Mouse (Mus musculus): ENCODE measurements around the gene Adgrl1. TPM values are rescaled to one million over a fixed set of nuclear protein-coding genes. Genes with fewer than 3 reads are reported as not detected.
"Not testable (repeated sequence)": the region's sequence is repeated elsewhere in the genome, so short reads cannot be mapped to it uniquely, and the experiment has no call there.

The Adgrl1 gene
- polyA plus RNA-seq, 1 experiment from 2014 or later, result 72.0 TPM

- DNase-seq (ENCODE audit: low spot score) (no peak), ATAC-seq (ENCODE audit: low FRiP score) (no peak)
- WGBS, result 87% methylated on average over 4 of the region's 4 CpGs
- no peak overlapping the region for H3K9ac ChIP-seq
- H3K36me3 ChIP-seq (replicated peaks; ENCODE audit: control insufficient read depth, insufficient read depth), result peaks cover 13% of the 10 kb centered on the region
- no peak overlapping the region for H3K27ac ChIP-seq
- H3K4me1 ChIP-seq (replicated peaks; ENCODE audit: control insufficient read depth, insufficient read depth, low read length), result peaks cover 32% of the 10 kb centered on the region
- no peaks in the 10 kb centered on the region for H3K9me3 ChIP-seq (ENCODE audit: control insufficient read depth, low read length)
- no peak overlapping the region for H3K4me2 ChIP-seq (replicated peaks)
- no peaks in the 10 kb centered on the region for H3K27me3 ChIP-seq (ENCODE audit: control insufficient read depth, insufficient read depth, low read length)
- no peak overlapping the region for H3K4me3 ChIP-seq (replicated peaks; ENCODE audit: low read length)
Measured at GRCm38 (mm10) chr8:83976101-83976630, 76.3 kb downstream of the Adgrl1 start.

DNA sequence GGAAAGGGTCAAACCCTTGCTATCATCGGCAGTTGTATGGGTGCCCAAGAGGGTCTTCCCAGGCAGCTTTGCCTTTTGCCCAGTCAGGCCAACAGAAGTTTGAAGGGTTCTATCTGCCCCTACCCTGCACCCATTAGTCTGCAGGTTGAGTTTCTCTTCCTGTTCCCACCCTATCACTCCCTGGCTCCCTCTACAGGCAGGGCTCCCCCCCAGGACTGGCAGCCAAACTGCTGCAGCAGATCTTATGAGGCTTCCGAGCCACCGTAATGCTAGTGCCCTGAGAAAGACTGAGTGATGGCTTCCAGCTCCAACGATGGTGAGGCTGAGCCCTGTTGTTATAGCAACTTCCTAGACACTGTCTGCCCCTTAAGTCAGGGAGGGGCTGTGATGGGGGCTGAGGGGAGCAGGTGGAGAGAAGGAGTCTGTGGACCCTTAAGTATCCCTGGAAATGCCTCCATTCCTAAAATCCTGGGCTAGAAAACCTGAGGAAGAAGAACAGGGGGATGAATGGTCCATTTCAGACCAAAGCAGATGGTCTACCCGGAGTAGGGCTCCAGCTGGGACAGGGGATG lies 77.0 kb downstream of the Adgrl1 start:
- Histone ChIP-seq H3K9ac (no peak overlapping the region), H3K27me3 (ENCODE audit: control insufficient read depth, insufficient read depth, low read length) (no peaks in the 10 kb centered on the region), H3K4me1 (replicated peaks; ENCODE audit: control insufficient read depth, insufficient read depth, low read length) (peaks cover 29% of the 10 kb centered on the region), H3K4me2 (replicated peaks) (no peak overlapping the region), H3K9me3 (ENCODE audit: control insufficient read depth, low read length) (no peaks in the 10 kb centered on the region), H3K4me3 (replicated peaks; ENCODE audit: low read length) (no peak overlapping the region), H3K36me3 (replicated peaks; ENCODE audit: control insufficient read depth, insufficient read depth) (peaks cover 20% of the 10 kb centered on the region), H3K27ac (no peak overlapping the region)
- WGBS, result 85% methylated on average over 5 of the region's 5 CpGs
- ATAC-seq (ENCODE audit: low FRiP score) (no peak), DNase-seq (ENCODE audit: low spot score) (no peak)

DNA sequence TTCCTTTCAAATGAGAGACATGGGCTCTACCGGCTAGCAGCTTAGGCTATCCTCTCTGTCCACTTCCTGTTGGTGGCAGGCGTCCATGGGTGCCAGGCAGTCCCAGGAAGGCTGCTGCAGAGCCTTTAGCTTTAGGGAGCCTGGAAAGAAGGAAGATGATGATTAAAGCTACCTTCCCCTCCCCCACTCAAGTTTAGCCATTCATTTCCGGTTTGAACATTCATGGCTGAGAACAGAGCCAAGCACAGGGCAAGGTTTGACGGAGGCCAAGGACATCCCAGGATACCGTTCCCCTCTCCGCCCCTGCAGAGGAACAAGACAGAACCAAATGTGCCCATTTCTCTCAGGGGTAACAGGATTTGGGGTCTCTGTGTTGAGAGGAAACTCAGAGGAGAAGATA lies 77.7 kb downstream of the Adgrl1 start:
- no peak overlapping the region for H3K27ac ChIP-seq
- peaks cover 28% of the 10 kb centered on the region for H3K36me3 ChIP-seq (replicated peaks; ENCODE audit: control insufficient read depth, insufficient read depth)
- 66% methylated on average over 6 of the region's 6 CpGs for WGBS
- DNase-seq (ENCODE audit: low spot score) (no peak), ATAC-seq (ENCODE audit: low FRiP score) (no peak)
- H3K4me1 ChIP-seq (replicated peaks; ENCODE audit: control insufficient read depth, insufficient read depth, low read length), result peaks cover 27% of the 10 kb centered on the region
- H3K27me3 ChIP-seq (ENCODE audit: control insufficient read depth, insufficient read depth, low read length), result no peaks in the 10 kb centered on the region
- no peaks in the 10 kb centered on the region for H3K9me3 ChIP-seq (ENCODE audit: control insufficient read depth, low read length)
- H3K9ac ChIP-seq, result no peak overlapping the region
- H3K4me2 ChIP-seq (replicated peaks), result no peak overlapping the region
- no peak overlapping the region for H3K4me3 ChIP-seq (replicated peaks; ENCODE audit: low read length)

GRCm38 (mm10) chr8:83978200-83978599 lies 78.3 kb downstream of the Adgrl1 start:
- H3K9me3 ChIP-seq (ENCODE audit: control insufficient read depth, low read length), result no peaks in the 10 kb centered on the region
- H3K4me1 ChIP-seq (replicated peaks; ENCODE audit: control insufficient read depth, insufficient read depth, low read length), result peaks cover 27% of the 10 kb centered on the region
- no peak for ATAC-seq (ENCODE audit: low FRiP score)
- H3K27ac ChIP-seq, result no peak overlapping the region
- H3K4me2 ChIP-seq (replicated peaks), result no peak overlapping the region
- no peak for DNase-seq (ENCODE audit: low spot score)
- 73% methylated on average over 9 of the region's 9 CpGs for WGBS
- H3K27me3 ChIP-seq (ENCODE audit: control insufficient read depth, insufficient read depth, low read length), result no peaks in the 10 kb centered on the region
- H3K9ac ChIP-seq, result no peak overlapping the region
- no peak overlapping the region for H3K4me3 ChIP-seq (replicated peaks; ENCODE audit: low read length)
- peaks cover 33% of the 10 kb centered on the region for H3K36me3 ChIP-seq (replicated peaks; ENCODE audit: control insufficient read depth, insufficient read depth)

GRCm38 (mm10) chr8:83980250-83980649 lies 80.3 kb downstream of the Adgrl1 start:
- Histone ChIP-seq H3K9me3 (ENCODE audit: control insufficient read depth, low read length) (no peaks in the 10 kb centered on the region), H3K27me3 (ENCODE audit: control insufficient read depth, insufficient read depth, low read length) (no peaks in the 10 kb centered on the region), H3K9ac (no peak overlapping the region), H3K27ac (no peak overlapping the region), H3K4me2 (replicated peaks) (no peak overlapping the region), H3K4me1 (replicated peaks; ENCODE audit: control insufficient read depth, insufficient read depth, low read length) (peaks cover 15% of the 10 kb centered on the region; the same call in 1 of the 2 replicates), H3K4me3 (replicated peaks; ENCODE audit: low read length) (no peak overlapping the region), H3K36me3 (replicated peaks; ENCODE audit: control insufficient read depth, insufficient read depth) (peaks cover 52% of the 10 kb centered on the region)
- DNase-seq (ENCODE audit: low spot score) (no peak), ATAC-seq (ENCODE audit: low FRiP score) (no peak)
- WGBS, result 67% methylated on average over 1 of the region's 1 CpGs

DNA sequence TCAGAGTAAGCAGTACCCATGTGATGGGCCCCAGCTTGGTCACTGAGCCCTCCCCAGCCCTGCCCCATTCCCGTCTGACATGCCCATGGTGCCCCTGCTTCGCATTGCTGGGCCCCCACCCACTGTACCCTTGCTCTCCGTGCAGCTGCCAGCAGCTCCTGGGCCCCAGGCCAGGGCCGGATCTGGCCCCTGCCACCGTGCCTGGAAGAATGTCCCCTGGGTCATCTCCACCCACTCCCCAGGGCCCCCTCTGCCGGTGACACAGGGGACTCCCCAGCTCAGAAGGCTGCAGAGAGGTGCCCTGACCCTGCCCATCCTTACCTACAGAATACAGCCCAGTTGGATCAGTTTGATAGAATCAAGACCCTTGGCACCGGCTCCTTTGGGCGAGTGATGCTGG lies 80.9 kb downstream of the Adgrl1 start:
- H3K9ac ChIP-seq, result no peak overlapping the region
- no peaks in the 10 kb centered on the region for H3K27me3 ChIP-seq (ENCODE audit: control insufficient read depth, insufficient read depth, low read length)
- no peak overlapping the region for H3K27ac ChIP-seq
- H3K36me3 ChIP-seq (replicated peaks; ENCODE audit: control insufficient read depth, insufficient read depth), result peaks cover 57% of the 10 kb centered on the region
- ATAC-seq (ENCODE audit: low FRiP score), result no peak
- H3K9me3 ChIP-seq (ENCODE audit: control insufficient read depth, low read length), result no peaks in the 10 kb centered on the region
- H3K4me3 ChIP-seq (replicated peaks; ENCODE audit: low read length), result no peak overlapping the region
- H3K4me2 ChIP-seq (replicated peaks), result no peak overlapping the region
- no peak for DNase-seq (ENCODE audit: low spot score)
- 87% methylated on average over 8 of the region's 8 CpGs for WGBS
- H3K4me1 ChIP-seq (replicated peaks; ENCODE audit: control insufficient read depth, insufficient read depth, low read length), result peaks cover 15% of the 10 kb centered on the region; the same call in 1 of the 2 replicates

DNA sequence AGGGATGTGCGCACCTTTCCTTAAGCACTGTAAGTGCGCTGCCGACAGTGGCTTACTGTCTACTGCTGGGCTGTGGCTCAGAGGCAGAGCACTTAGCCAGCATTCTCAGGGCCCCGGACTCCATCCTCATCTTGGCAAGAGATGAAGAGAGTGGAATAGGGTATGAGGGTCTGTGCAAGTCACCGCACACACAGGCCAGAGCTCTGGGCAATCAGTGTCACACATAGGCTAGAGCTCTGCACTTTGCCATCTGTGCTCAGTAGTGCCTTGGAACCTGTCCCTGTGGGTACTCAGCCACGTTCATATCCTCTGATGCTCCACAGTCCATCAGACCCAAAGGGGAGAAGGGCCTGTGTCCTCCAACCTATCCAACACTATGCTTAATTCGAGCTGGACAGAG lies 81.6 kb downstream of the Adgrl1 start:
- no peak for ATAC-seq (ENCODE audit: low FRiP score)
- no peaks in the 10 kb centered on the region for H3K27me3 ChIP-seq (ENCODE audit: control insufficient read depth, insufficient read depth, low read length)

DNA sequence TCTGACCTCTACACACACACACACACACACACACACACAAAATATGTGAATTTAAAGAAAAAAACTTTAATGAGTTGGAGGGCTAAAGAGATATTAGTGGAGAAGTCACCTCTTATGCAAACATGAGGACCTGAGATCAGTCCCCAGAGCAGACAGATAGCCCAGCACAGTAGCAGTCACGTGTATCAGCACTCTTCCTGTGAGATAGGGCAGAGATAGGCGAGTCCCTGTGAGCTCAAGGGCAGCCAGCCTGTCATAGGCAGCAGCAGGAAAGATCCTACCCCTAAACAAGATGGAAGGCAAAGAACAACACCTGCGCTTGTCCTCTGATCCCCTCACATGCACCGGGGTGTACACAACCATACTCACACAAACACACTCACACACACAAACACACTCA lies 82.5 kb downstream of the Adgrl1 start:
- 89% methylated on average over 4 of the region's 4 CpGs for WGBS
- ATAC-seq (ENCODE audit: low FRiP score), result no peak
- Histone ChIP-seq H3K4me2 (replicated peaks) (no peak overlapping the region), H3K4me1 (replicated peaks; ENCODE audit: control insufficient read depth, insufficient read depth, low read length) (peaks cover 6% of the 10 kb centered on the region; the same call in 1 of the 2 replicates), H3K9ac (no peak overlapping the region), H3K9me3 (ENCODE audit: control insufficient read depth, low read length) (no peaks in the 10 kb centered on the region), H3K27ac (no peak overlapping the region), H3K4me3 (replicated peaks; ENCODE audit: low read length) (no peak overlapping the region), H3K36me3 (replicated peaks; ENCODE audit: control insufficient read depth, insufficient read depth) (peaks cover 73% of the 10 kb centered on the region), H3K27me3 (ENCODE audit: control insufficient read depth, insufficient read depth, low read length) (no peaks in the 10 kb centered on the region)
- no peak for DNase-seq (ENCODE audit: low spot score)

More for the DNA sequence above, 81.6 kb downstream of the Adgrl1 start:
- Histone ChIP-seq H3K9ac (no peak overlapping the region), H3K27ac (no peak overlapping the region), H3K4me1 (replicated peaks; ENCODE audit: control insufficient read depth, insufficient read depth, low read length) (peaks cover 15% of the 10 kb centered on the region; the same call in 1 of the 2 replicates), H3K36me3 (replicated peaks; ENCODE audit: control insufficient read depth, insufficient read depth) (peaks cover 64% of the 10 kb centered on the region), H3K9me3 (ENCODE audit: control insufficient read depth, low read length) (no peaks in the 10 kb centered on the region), H3K4me2 (replicated peaks) (no peak overlapping the region), H3K4me3 (replicated peaks; ENCODE audit: low read length) (no peak overlapping the region)
- DNase-seq (ENCODE audit: low spot score), result no peak
- WGBS, result 97% methylated on average over 7 of the region's 7 CpGs

GRCm38 (mm10) chr8:83983222-83983621 lies 83.3 kb downstream of the Adgrl1 start:
- H3K4me3 ChIP-seq (replicated peaks; ENCODE audit: low read length); H3K9me3 ChIP-seq (ENCODE audit: control insufficient read depth, low read length); H3K4me2 ChIP-seq (replicated peaks); DNase-seq (ENCODE audit: low spot score); H3K27me3 ChIP-seq (ENCODE audit: control insufficient read depth, insufficient read depth, low read length); H3K27ac ChIP-seq; H3K9ac ChIP-seq; ATAC-seq (ENCODE audit: low FRiP score); H3K4me1 ChIP-seq (replicated peaks; ENCODE audit: control insufficient read depth, insufficient read depth, low read length): not testable (repeated sequence)
- H3K36me3 ChIP-seq (replicated peaks; ENCODE audit: control insufficient read depth, insufficient read depth), result peaks cover 76% of the 10 kb centered on the region
- 96% methylated on average over 2 of the region's 2 CpGs for WGBS

DNA sequence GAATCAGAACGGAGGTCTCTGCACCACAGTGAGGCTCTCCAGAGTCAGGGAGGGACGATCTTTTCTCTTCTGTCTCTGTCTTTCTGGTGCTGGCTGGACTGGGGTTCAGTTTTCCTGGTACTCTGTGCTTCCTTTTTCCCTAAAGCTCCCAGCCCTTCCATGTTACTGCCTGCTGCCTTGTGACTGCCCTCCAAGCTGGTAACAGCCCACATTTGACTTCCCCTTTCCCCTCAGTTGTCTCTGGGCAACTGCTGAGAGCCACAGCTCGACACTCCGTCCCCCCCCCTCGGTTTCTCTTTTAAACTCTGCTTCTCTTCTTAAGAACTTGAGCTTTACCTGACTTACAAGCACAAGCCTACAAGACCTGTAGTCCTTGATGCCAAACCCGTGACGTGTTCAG lies 89.3 kb downstream of the Adgrl1 start:
- H3K4me3 ChIP-seq (replicated peaks; ENCODE audit: low read length), result no peak overlapping the region
- no peak overlapping the region for H3K4me2 ChIP-seq (replicated peaks)
- peaks cover 87% of the 10 kb centered on the region for H3K36me3 ChIP-seq (replicated peaks; ENCODE audit: control insufficient read depth, insufficient read depth)
- DNase-seq (ENCODE audit: low spot score) (no peak), ATAC-seq (ENCODE audit: low FRiP score) (no peak)
- no peaks in the 10 kb centered on the region for H3K4me1 ChIP-seq (replicated peaks; ENCODE audit: control insufficient read depth, insufficient read depth, low read length)
- no peaks in the 10 kb centered on the region for H3K27me3 ChIP-seq (ENCODE audit: control insufficient read depth, insufficient read depth, low read length)
- no peak overlapping the region for H3K9ac ChIP-seq
- no peaks in the 10 kb centered on the region for H3K9me3 ChIP-seq (ENCODE audit: control insufficient read depth, low read length)
- 86% methylated on average over 7 of the region's 7 CpGs for WGBS
- H3K27ac ChIP-seq, result no peak overlapping the region

All from hindbrain, embryonic 14.5 days (tissue).